Mouse (Mus musculus): ENCODE results near the gene Dock4. TPM values are rescaled to one million over a fixed set of nuclear protein-coding genes. Genes with fewer than 3 reads are reported as not detected.
A peak's percentile ranks its signal among the peaks of the same experiment; 100 is the strongest.

Dock4 gene
- total RNA-seq, 2 experiments from 2014 or later, result 11.2 to 11.7 TPM

- intact Hi-C loops (cut with DNase I), result loop anchor here (5.0 kb wide), 2 partner anchors 33 to 108 kb away; partner anchors contain the start of genes Dock4 and Zfp277
These were observed 109.3 kb downstream of the Dock4 start for GRCm38 (mm10) chr12:40554941-40555511.

GRCm38 (mm10) chr12:40558600-40558999, 112.8 kb downstream of the Dock4 start:
- no peak for DNase-seq
- intact Hi-C loops (cut with DNase I), result loop anchor here (5.0 kb wide), 2 partner anchors 36 to 111 kb away; partner anchors contain the start of genes Dock4 and Zfp277

More at GRCm38 (mm10) chr12:40554941-40555511, 109.3 kb downstream of the Dock4 start:
- DNase-seq, result no peak

GRCm38 (mm10) chr12:40559103-40559502, 113.4 kb downstream of the Dock4 start:
- intact Hi-C loops (cut with DNase I), result loop anchor here (5.0 kb wide), 2 partner anchors 37 to 112 kb away; partner anchors contain the start of genes Dock4 and Zfp277
- peak; percentile 48 to 58 for DNase-seq

GRCm38 (mm10) chr12:40563703-40564102, 118.0 kb downstream of the Dock4 start:
- DNase-seq, result no peak
- intact Hi-C loops (cut with DNase I), result loop anchor here (5.0 kb wide), 2 partner anchors 89 to 176 kb away; no protein-coding TSS in a partner anchor

- intact Hi-C loops (cut with DNase I), result loop anchor here (5.0 kb wide), 2 partner anchors 88 to 177 kb away; no protein-coding TSS in a partner anchor
- no peak for DNase-seq
These were observed 118.5 kb downstream of the Dock4 start for GRCm38 (mm10) chr12:40564261-40564660.

- intact Hi-C loops (cut with DNase I), result no loop called here
- DNase-seq, result no peak
These were observed 122.7 kb downstream of the Dock4 start for GRCm38 (mm10) chr12:40568365-40568885.

- no peak for DNase-seq
- intact Hi-C loops (cut with DNase I), result no loop called here
These were observed 123.5 kb downstream of the Dock4 start for GRCm38 (mm10) chr12:40568971-40569968.

- intact Hi-C loops (cut with DNase I), result no loop called here
These were observed 124.5 kb downstream of the Dock4 start for GRCm38 (mm10) chr12:40570250-40570649.

GRCm38 (mm10) chr12:40574051-40574450, 128.3 kb downstream of the Dock4 start:
- intact Hi-C loops (cut with DNase I), result no loop called here
- no peak for DNase-seq

More at GRCm38 (mm10) chr12:40570250-40570649, 124.5 kb downstream of the Dock4 start:
- no peak for DNase-seq

GRCm38 (mm10) chr12:40576749-40577148, 131.0 kb downstream of the Dock4 start:
- intact Hi-C loops (cut with DNase I), result no loop called here
- DNase-seq, result no peak

GRCm38 (mm10) chr12:40580351-40580750, 134.6 kb downstream of the Dock4 start:
- intact Hi-C loops (cut with DNase I), result no loop called here
- DNase-seq, result no peak

GRCm38 (mm10) chr12:40581037-40581436, 135.3 kb downstream of the Dock4 start:
- intact Hi-C loops (cut with DNase I), result no loop called here

GRCm38 (mm10) chr12:40582059-40582458, 136.3 kb downstream of the Dock4 start:
- intact Hi-C loops (cut with DNase I), result no loop called here

More at GRCm38 (mm10) chr12:40581037-40581436, 135.3 kb downstream of the Dock4 start:
- DNase-seq, result no peak

GRCm38 (mm10) chr12:40584526-40585289, 139.0 kb downstream of the Dock4 start:
- intact Hi-C loops (cut with DNase I), result no loop called here

More at GRCm38 (mm10) chr12:40582059-40582458, 136.3 kb downstream of the Dock4 start:
- no peak for DNase-seq

GRCm38 (mm10) chr12:40585456-40586141, 139.8 kb downstream of the Dock4 start:
- no peak for DNase-seq
- intact Hi-C loops (cut with DNase I), result no loop called here

More at GRCm38 (mm10) chr12:40584526-40585289, 139.0 kb downstream of the Dock4 start:
- no peak for DNase-seq

- intact Hi-C loops (cut with DNase I), result no loop called here
These were observed 148.4 kb downstream of the Dock4 start for GRCm38 (mm10) chr12:40594161-40594560.

GRCm38 (mm10) chr12:40595440-40595839, 149.7 kb downstream of the Dock4 start:
- intact Hi-C loops (cut with DNase I), result no loop called here

More at GRCm38 (mm10) chr12:40594161-40594560, 148.4 kb downstream of the Dock4 start:
- no peak for DNase-seq

GRCm38 (mm10) chr12:40596020-40596419, 150.3 kb downstream of the Dock4 start:
- no peak for DNase-seq
- intact Hi-C loops (cut with DNase I), result no loop called here

More at GRCm38 (mm10) chr12:40595440-40595839, 149.7 kb downstream of the Dock4 start:
- DNase-seq, result no peak

GRCm38 (mm10) chr12:40596441-40596840, 150.7 kb downstream of the Dock4 start:
- intact Hi-C loops (cut with DNase I), result no loop called here

More at GRCm38 (mm10) chr12:40596441-40596840, 150.7 kb downstream of the Dock4 start:
- no peak for DNase-seq

All from heart, postnatal 36 days (tissue).